Mouse (Mus musculus): ENCODE measurements around the gene Plk5. TPM values are rescaled to one million over a fixed set of nuclear protein-coding genes. Genes with fewer than 3 reads are reported as not detected.
"Not testable (repeated sequence)": the region's sequence is repeated elsewhere in the genome, so short reads cannot be mapped to it uniquely, and the experiment has no call there.

Plk5 gene
- polyA plus RNA-seq, 1 experiment, result not detected

- H3K4me1 ChIP-seq, result peaks cover 82% of the 10 kb centered on the region
These were observed 13.4 kb upstream of the Plk5 start for GRCm38 (mm10) chr10:80342749-80343424.

DNA sequence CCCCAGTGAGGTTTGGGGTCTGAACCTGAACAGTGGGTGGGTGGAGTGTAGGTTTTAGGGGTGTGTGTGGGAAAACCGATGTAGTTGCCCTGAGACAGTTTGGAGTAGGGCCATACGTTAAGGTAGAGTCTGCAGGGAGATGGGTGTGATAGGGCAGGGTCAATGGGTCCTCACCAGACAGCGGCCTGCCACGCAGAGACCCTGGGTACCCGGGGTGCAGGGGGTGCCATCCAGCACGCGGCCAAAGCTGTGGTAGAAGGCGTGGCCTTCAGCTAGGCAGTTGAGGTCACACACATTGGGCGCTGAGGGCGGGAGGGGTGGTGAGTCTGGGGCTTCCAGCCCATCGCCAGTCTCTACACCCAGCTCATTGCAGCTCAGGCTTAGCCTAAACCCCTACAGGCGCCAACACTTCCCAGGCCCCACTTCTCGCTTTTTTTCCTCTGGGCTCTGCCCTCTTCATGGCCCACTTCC lies 12.8 kb upstream of the Plk5 start:
- Histone ChIP-seq H3K4me1 (peaks cover 83% of the 10 kb centered on the region), H3K4me3 (replicated peaks) (peak overlapping the region; percentile 91)

More at GRCm38 (mm10) chr10:80342749-80343424, 13.4 kb upstream of the Plk5 start:
- TF ChIP-seq FLI1 (IDR thresholded peaks at IDR 0.05; ENCODE audit: low read length), result no peak
- no peak for TF ChIP-seq GATA1 (IDR thresholded peaks at IDR 0.05; ENCODE audit: borderline replicate concordance, low read length)
- Histone ChIP-seq H3K36me3 (replicated peaks; ENCODE audit: low read length) (peaks cover 14% of the 10 kb centered on the region), H3K4me3 (replicated peaks) (peak overlapping the region; percentile 91), H3K27me3 (replicated peaks) (peaks cover 17% of the 10 kb centered on the region), H3K9me3 (no peaks in the 10 kb centered on the region)

DNA sequence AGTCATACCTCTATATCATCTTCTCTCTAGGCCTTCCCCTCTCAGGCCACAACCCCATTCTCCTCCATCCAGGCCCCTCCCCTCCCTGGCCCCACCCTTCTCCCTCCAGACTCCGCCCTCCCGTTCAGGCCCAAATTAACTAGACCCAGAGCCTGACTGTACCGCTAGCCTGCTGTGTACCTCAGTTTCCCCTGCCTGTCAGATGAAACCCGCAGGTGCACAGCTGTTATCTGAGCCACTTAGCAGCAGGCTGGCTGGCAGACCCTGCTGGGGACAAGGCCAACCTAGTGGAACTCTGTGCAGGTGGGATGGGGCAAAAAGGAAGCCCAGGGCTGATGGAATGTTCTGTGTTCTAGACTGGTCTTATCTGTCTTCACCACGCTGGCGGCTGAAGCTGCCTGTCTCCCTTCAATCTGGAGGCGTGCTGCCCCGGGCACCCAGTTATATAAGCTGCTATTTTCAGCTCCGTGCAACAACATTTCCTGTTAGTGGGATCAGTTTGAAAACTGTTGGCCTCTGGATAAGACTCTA lies 12.1 kb upstream of the Plk5 start:
- H3K27me3 ChIP-seq (replicated peaks), result peaks cover 29% of the 10 kb centered on the region

More for the DNA sequence above, 12.8 kb upstream of the Plk5 start:
- Histone ChIP-seq H3K27me3 (replicated peaks) (peaks cover 22% of the 10 kb centered on the region), H3K36me3 (replicated peaks; ENCODE audit: low read length) (peaks cover 14% of the 10 kb centered on the region), H3K9me3 (no peaks in the 10 kb centered on the region)
- TF ChIP-seq GATA1 (IDR thresholded peaks at IDR 0.05; ENCODE audit: borderline replicate concordance, low read length) (no peak), FLI1 (IDR thresholded peaks at IDR 0.05; ENCODE audit: low read length) (no peak)

GRCm38 (mm10) chr10:80345122-80345521 lies 11.1 kb upstream of the Plk5 start:
- peaks cover 38% of the 10 kb centered on the region for H3K27me3 ChIP-seq (replicated peaks)
- H3K36me3 ChIP-seq (replicated peaks; ENCODE audit: low read length), result peaks cover 14% of the 10 kb centered on the region
- H3K4me3 ChIP-seq (replicated peaks), result peak overlapping the region; percentile 91
- peaks cover 90% of the 10 kb centered on the region for H3K4me1 ChIP-seq
- TF ChIP-seq FLI1 (IDR thresholded peaks at IDR 0.05; ENCODE audit: low read length) (no peak), GATA1 (IDR thresholded peaks at IDR 0.05; ENCODE audit: borderline replicate concordance, low read length) (no peak)
- H3K9me3 ChIP-seq, result no peaks in the 10 kb centered on the region

More for the DNA sequence above, 12.1 kb upstream of the Plk5 start:
- TF ChIP-seq GATA1 (IDR thresholded peaks at IDR 0.05; ENCODE audit: borderline replicate concordance, low read length) (0 out of 3 replicates have a peak, but pooled peaks have one; percentile 34), FLI1 (IDR thresholded peaks at IDR 0.05; ENCODE audit: low read length) (no peak)
- Histone ChIP-seq H3K4me1 (peaks cover 89% of the 10 kb centered on the region), H3K36me3 (replicated peaks; ENCODE audit: low read length) (peaks cover 14% of the 10 kb centered on the region), H3K9me3 (no peaks in the 10 kb centered on the region), H3K4me3 (replicated peaks) (peak overlapping the region; percentile 91)

DNA sequence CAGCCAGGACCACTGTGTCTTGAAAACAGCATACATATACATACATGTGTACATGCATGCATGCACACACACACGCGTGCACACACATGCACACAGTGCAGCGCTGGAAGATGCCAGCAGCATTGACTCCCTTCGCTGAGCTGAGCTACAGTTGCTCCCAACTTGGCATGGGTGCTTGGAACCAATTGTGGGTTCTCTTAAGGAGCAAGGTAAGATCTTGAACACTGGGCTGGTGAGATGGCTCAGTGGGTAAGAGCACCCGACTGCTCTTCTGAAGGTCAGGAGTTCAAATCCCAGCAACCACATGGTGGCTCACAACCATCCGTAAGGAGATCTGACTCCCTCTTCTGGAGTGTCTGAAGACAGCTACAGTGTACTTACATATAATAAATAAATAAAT lies 10.3 kb upstream of the Plk5 start:
- peak overlapping the region; percentile 80 for H3K4me3 ChIP-seq (replicated peaks)
- H3K9me3 ChIP-seq, result not testable (repeated sequence)
- peaks cover 90% of the 10 kb centered on the region for H3K4me1 ChIP-seq
- H3K27me3 ChIP-seq (replicated peaks), result peaks cover 45% of the 10 kb centered on the region
- H3K36me3 ChIP-seq (replicated peaks; ENCODE audit: low read length), result peaks cover 14% of the 10 kb centered on the region

DNA sequence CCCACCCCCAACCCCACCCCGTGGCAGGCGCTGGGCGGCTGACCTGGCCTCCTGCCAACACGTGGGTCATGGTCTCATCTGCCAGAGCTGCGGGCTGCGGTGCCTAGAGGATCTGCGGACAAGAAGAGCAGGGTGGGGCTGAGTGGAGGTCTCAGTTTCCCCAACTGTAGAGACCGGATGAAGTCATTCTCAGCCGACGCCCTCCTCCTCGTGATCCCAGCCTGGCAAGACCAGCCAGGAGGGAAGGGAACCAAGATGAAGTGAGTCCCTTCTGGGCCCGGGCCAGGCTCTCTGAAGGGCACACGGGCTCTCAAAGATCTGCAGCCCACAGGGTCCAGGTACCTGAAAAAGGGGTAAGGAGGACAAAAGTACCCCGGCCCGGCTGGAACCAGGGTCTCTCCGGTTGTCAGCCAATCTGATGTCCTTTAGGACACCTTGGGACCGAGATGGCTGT lies 8.7 kb upstream of the Plk5 start:
- no peak for TF ChIP-seq GATA1 (IDR thresholded peaks at IDR 0.05; ENCODE audit: borderline replicate concordance, low read length)
- TF ChIP-seq FLI1 (IDR thresholded peaks at IDR 0.05; ENCODE audit: low read length), result no peak
- Histone ChIP-seq H3K4me1 (peaks cover 84% of the 10 kb centered on the region), H3K36me3 (replicated peaks; ENCODE audit: low read length) (no peaks in the 10 kb centered on the region), H3K4me3 (replicated peaks) (peak overlapping the region; percentile 93), H3K9me3 (no peaks in the 10 kb centered on the region), H3K27me3 (replicated peaks) (peaks cover 48% of the 10 kb centered on the region)

GRCm38 (mm10) chr10:80348244-80348781 lies 7.9 kb upstream of the Plk5 start, which contains the start of gene Adamtsl5:
TSS of gene Adamtsl5 (minus strand) at chr10:80348412.
- TF ChIP-seq FLI1 (IDR thresholded peaks at IDR 0.05; ENCODE audit: low read length) (no peak), GATA1 (IDR thresholded peaks at IDR 0.05; ENCODE audit: borderline replicate concordance, low read length) (no peak)
- Histone ChIP-seq H3K4me1 (peaks cover 84% of the 10 kb centered on the region), H3K36me3 (replicated peaks; ENCODE audit: low read length) (no peaks in the 10 kb centered on the region), H3K4me3 (replicated peaks) (peak within 1 kb of the TSS; percentile 93), H3K27me3 (replicated peaks) (peaks cover 54% of the 10 kb centered on the region), H3K9me3 (no peaks in the 10 kb centered on the region)

GRCm38 (mm10) chr10:80348981-80349380 lies 7.3 kb upstream of the Plk5 start:
- H3K36me3 ChIP-seq (replicated peaks; ENCODE audit: low read length), result no peaks in the 10 kb centered on the region
- H3K4me1 ChIP-seq, result peaks cover 81% of the 10 kb centered on the region
- H3K9me3 ChIP-seq, result no peaks in the 10 kb centered on the region
- TF ChIP-seq GATA1 (IDR thresholded peaks at IDR 0.05; ENCODE audit: borderline replicate concordance, low read length) (no peak), FLI1 (IDR thresholded peaks at IDR 0.05; ENCODE audit: low read length) (no peak)
- no peak overlapping the region for H3K4me3 ChIP-seq (replicated peaks)
- peaks cover 58% of the 10 kb centered on the region for H3K27me3 ChIP-seq (replicated peaks)

DNA sequence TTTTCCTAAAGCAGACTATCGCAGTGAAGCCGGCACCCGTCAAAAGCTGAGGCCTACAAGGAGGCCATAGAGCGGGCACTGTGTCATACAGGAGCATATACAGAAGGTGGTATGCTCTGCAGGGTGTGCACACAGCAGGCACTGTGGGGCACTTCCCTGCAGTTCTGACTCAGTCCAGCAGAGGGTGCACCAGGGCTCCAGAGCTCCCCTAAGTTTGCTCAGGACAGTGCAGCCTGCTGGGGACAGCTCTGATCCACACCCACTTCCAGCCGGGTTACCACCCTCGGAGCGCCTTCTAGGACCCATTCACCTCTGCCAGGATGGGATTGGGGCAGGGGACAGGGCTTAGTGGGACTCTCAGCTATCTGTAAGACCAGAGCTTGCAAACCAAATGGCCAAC lies 6.0 kb upstream of the Plk5 start:
- Histone ChIP-seq H3K27me3 (replicated peaks) (peaks cover 70% of the 10 kb centered on the region), H3K4me3 (replicated peaks) (peak overlapping the region; percentile 9), H3K9me3 (no peaks in the 10 kb centered on the region), H3K36me3 (replicated peaks; ENCODE audit: low read length) (no peaks in the 10 kb centered on the region), H3K4me1 (peaks cover 73% of the 10 kb centered on the region)
- TF ChIP-seq GATA1 (IDR thresholded peaks at IDR 0.05; ENCODE audit: borderline replicate concordance, low read length), result no peak
- no peak for TF ChIP-seq FLI1 (IDR thresholded peaks at IDR 0.05; ENCODE audit: low read length)

- TF ChIP-seq FLI1 (IDR thresholded peaks at IDR 0.05; ENCODE audit: low read length) (no peak), GATA1 (IDR thresholded peaks at IDR 0.05; ENCODE audit: borderline replicate concordance, low read length) (no peak)
- Histone ChIP-seq H3K36me3 (replicated peaks; ENCODE audit: low read length) (no peaks in the 10 kb centered on the region), H3K4me3 (replicated peaks) (no peak overlapping the region), H3K27me3 (replicated peaks) (peaks cover 86% of the 10 kb centered on the region), H3K9me3 (no peaks in the 10 kb centered on the region), H3K4me1 (peaks cover 78% of the 10 kb centered on the region)
These were observed 4.4 kb upstream of the Plk5 start for GRCm38 (mm10) chr10:80351896-80352295.
